Mouse (Mus musculus): Measurements from ENCODE around the gene Gtsf2. TPM values are rescaled to one million over a fixed set of nuclear protein-coding genes. Genes with fewer than 3 reads are reported as not detected.

The Gtsf2 gene
- 0.19 and 0.20 TPM in 2 replicates for polyA plus RNA-seq (2012; rRNA removed)

DNA sequence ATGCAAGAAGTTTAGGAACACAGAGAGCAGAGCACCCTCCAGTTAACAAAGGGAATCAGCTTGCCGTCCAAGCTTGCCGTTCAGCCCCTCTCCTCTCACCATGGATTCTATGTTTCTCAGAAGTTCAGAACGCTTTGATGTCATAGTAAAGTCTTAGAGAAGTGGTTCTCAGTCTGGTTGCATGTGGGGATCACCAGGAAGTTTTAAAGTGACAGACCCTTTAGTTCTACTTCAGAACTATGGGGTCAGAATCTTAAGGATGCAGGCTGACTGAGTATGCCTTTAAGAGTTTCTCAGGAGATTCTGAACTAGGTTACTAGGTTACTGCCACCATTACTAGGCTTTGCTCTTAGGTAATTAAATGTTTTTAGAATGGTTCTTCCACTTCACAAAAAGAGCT, at the start of gene Gtsf2:
Gene Gtsf2 (minus strand): TSS at position 101 of the 400 bp plus-strand sequence.

DNA sequence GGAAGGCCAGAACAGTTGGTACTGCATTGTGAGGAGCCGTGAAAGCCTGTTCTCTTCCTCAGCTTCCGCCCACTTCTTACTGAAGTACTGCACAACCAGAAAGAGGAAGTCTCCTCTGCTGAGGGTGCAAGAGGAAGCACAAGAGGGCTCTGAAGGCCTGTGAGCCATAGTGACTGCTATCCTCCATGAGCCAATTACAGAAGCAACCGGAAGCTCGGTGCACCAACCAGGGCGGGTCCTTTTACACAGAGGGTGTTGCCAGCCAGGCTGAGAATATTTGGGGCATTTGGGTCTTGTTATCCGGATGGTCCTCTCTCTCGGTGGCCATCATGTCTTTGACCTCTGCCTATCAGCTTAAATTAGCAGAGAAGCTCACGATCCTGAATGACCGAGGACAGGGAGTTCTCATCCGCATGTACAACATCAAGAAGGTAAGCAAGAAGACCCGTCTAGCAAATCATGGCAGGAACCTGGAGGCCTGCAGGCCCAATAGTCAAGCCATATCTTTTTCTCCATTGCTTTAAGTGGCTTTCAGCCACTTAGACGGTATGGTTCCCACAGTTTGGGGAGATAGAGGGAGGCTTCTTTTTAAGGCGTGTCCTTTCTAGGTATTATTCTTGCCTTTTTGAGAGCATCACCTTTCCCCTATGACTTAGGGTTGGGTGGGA, 5.4 kb upstream of the Gtsf2 start, which contains the start of gene Nckap1l:
Gene Nckap1l (plus strand): TSS at position 244 of the 668 bp plus-strand sequence.

DNA sequence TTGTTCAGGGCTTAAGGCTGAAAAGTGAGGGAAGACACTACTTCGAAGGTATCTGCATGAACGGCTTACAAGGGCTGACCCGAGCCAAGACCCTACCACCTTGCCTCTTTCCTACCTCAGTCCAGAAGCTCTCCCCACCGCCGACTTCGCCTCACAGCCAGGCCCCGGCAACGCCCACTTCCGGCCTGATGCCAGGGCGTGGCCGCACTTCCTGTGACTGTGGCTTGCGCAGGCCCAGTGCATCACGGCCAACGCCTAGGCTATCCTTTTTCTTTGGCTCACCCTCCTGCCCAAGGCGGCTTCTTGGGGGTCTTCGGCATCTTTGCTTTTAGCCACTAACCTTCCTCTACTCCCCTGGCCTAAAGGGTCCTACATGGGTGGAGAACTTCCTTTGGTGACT, 18.0 kb downstream of the Gtsf2 start, which contains the start of gene Gtsf1:
Gene Gtsf1 (minus strand): TSS at position 230 of the 400 bp plus-strand sequence.

Other genes starting within 250 kb of the Gtsf2 start
- 168 and 169 TPM in 2 replicates for gene Cbx5, start 208.7 kb downstream of the Gtsf2 start, polyA plus RNA-seq (2012; rRNA removed)
- gene Hnrnpa1, start 208.0 kb downstream of the Gtsf2 start, polyA plus RNA-seq (2012; rRNA removed), result 2,386 and 3,736 TPM in 2 replicates
- 7.1 and 11.3 TPM in 2 replicates for gene Nfe2, start 190.1 kb downstream of the Gtsf2 start, polyA plus RNA-seq (2012; rRNA removed)
- gene Copz1, start 175.8 kb downstream of the Gtsf2 start, polyA plus RNA-seq (2012; rRNA removed), result 176 and 188 TPM in 2 replicates
- gene Gpr84, start 137.9 kb downstream of the Gtsf2 start, polyA plus RNA-seq (2012; rRNA removed), result 0.07 and 0.24 TPM in 2 replicates
- gene Zfp385a, start 108.4 kb downstream of the Gtsf2 start, polyA plus RNA-seq (2012; rRNA removed), result 18.0 and 22.2 TPM in 2 replicates
- 14.7 and 28.5 TPM in 2 replicates for gene Itga5, start 81.7 kb downstream of the Gtsf2 start, polyA plus RNA-seq (2012; rRNA removed)
- gene Gtsf1, start 18.0 kb downstream of the Gtsf2 start, polyA plus RNA-seq (2012; rRNA removed), result 0.28 and 0.57 TPM in 2 replicates
- 2.1 and 2.9 TPM in 2 replicates for gene Nckap1l, start 5.3 kb upstream of the Gtsf2 start, polyA plus RNA-seq (2012; rRNA removed)
- 26.8 and 30.8 TPM in 2 replicates for gene Pde1b, start 54.6 kb upstream of the Gtsf2 start, polyA plus RNA-seq (2012; rRNA removed)
- gene Ppp1r1a, start 89.5 kb upstream of the Gtsf2 start, polyA plus RNA-seq (2012; rRNA removed), result 21.5 and 33.8 TPM in 2 replicates
- gene Glycam1, start 116.6 kb upstream of the Gtsf2 start, polyA plus RNA-seq (2012; rRNA removed), result not detected in 2 replicates